Mouse (Mus musculus): ENCODE measurements around the gene Dyrk1a.

The Dyrk1a gene

GRCm38 (mm10) chr16:94632424-94632963, 62.7 kb downstream of the Dyrk1a start:
- CTCF ChIA-PET, result interaction anchor here in 2 of 4 experiments (0.6 to 1.7 kb wide), 2 partner anchors 15 to 165 kb away, joined by 4 to 5 read pairs; no protein-coding TSS in a partner anchor

GRCm38 (mm10) chr16:94633012-94633411, 63.2 kb downstream of the Dyrk1a start:
- ChIA-PET CTCF (interaction anchor here in 1 of 4 experiments (0.6 kb wide), 1 partner anchor 165 kb away, joined by 4 read pairs; no protein-coding TSS in a partner anchor), POLR2A (interaction anchor here in 2 of 4 experiments (0.6 to 1.5 kb wide), 9 partner anchors 8 to 112 kb away, joined by 3 to 5 read pairs (median 4); no protein-coding TSS in a partner anchor)

More at GRCm38 (mm10) chr16:94632424-94632963, 62.7 kb downstream of the Dyrk1a start:
- POLR2A ChIA-PET, result interaction anchor here in 2 of 4 experiments (0.6 to 2.0 kb wide), 15 partner anchors 7 to 112 kb away, joined by 3 to 7 read pairs (median 4); no protein-coding TSS in a partner anchor

- POLR2A ChIA-PET, result interaction anchor here in 2 of 4 experiments (0.6 to 1.7 kb wide), 12 partner anchors 9 to 86 kb away, joined by 3 to 6 read pairs (median 3); no protein-coding TSS in a partner anchor
- CTCF ChIA-PET, result interaction anchor here in 1 of 4 experiments (1.2 kb wide), 1 partner anchor 21 kb away, joined by 3 read pairs; no protein-coding TSS in a partner anchor
These were observed 67.6 kb downstream of the Dyrk1a start for GRCm38 (mm10) chr16:94637423-94637822.

GRCm38 (mm10) chr16:94641799-94642198, 72.0 kb downstream of the Dyrk1a start:
- POLR2A ChIA-PET, result interaction anchor here in 2 of 4 experiments (0.9 to 1.8 kb wide), 5 partner anchors 8 to 90 kb away, joined by 3 to 7 read pairs (median 4); no protein-coding TSS in a partner anchor
- CTCF ChIA-PET, result interaction anchor here in 1 of 4 experiments (0.5 kb wide), 1 partner anchor 1056 kb away, joined by 3 read pairs; no protein-coding TSS in a partner anchor

GRCm38 (mm10) chr16:94647153-94647552, 77.3 kb downstream of the Dyrk1a start:
- ChIA-PET CTCF (interaction anchor here in 1 of 4 experiments (0.8 to 1.0 kb wide), 2 partner anchors 10 to 29 kb away, joined by 3 read pairs; no protein-coding TSS in a partner anchor), POLR2A (interaction anchor here in 3 of 4 experiments (0.9 to 2.1 kb wide), 13 partner anchors 9 to 184 kb away, joined by 3 to 6 read pairs (median 3); no protein-coding TSS in a partner anchor)

- POLR2A ChIA-PET, result interaction anchor here in 3 of 4 experiments (0.5 to 1.5 kb wide), 10 partner anchors 15 to 1121 kb away, joined by 3 to 5 read pairs (median 3); no protein-coding TSS in a partner anchor
- CTCF ChIA-PET, result interaction anchor here in 1 of 4 experiments (0.5 kb wide), 1 partner anchor 101 kb away, joined by 4 read pairs; no protein-coding TSS in a partner anchor
These were observed 78.1 kb downstream of the Dyrk1a start for GRCm38 (mm10) chr16:94647925-94648324.

- POLR2A ChIA-PET, result interaction anchor here in 2 of 4 experiments (0.8 to 1.8 kb wide), 4 partner anchors 8 to 12 kb away, joined by 3 to 4 read pairs (median 3); no protein-coding TSS in a partner anchor
- CTCF ChIA-PET, result no interaction called here
These were observed 80.1 kb downstream of the Dyrk1a start for GRCm38 (mm10) chr16:94649861-94650260.

- CTCF ChIA-PET, result interaction anchor here in 2 of 4 experiments (0.8 to 1.0 kb wide), 2 partner anchors 28 to 136 kb away, joined by 3 to 4 read pairs; no protein-coding TSS in a partner anchor
- POLR2A ChIA-PET, result interaction anchor here in 1 of 4 experiments (1.3 to 2.5 kb wide), 3 partner anchors 10 to 36 kb away, joined by 3 to 7 read pairs (median 4); no protein-coding TSS in a partner anchor
These were observed 82.4 kb downstream of the Dyrk1a start for GRCm38 (mm10) chr16:94652091-94652713.

GRCm38 (mm10) chr16:94655083-94655482, 85.3 kb downstream of the Dyrk1a start:
- ChIA-PET POLR2A (interaction anchor here in 1 of 4 experiments (0.6 to 0.8 kb wide), 2 partner anchors 9 to 1125 kb away, joined by 4 to 6 read pairs; no protein-coding TSS in a partner anchor), CTCF (no interaction called here)

- ChIA-PET POLR2A (interaction anchor here in 3 of 4 experiments (0.8 to 1.6 kb wide), 8 partner anchors 10 to 88 kb away, joined by 3 to 6 read pairs (median 4); no protein-coding TSS in a partner anchor), CTCF (interaction anchor here in 1 of 4 experiments (0.6 to 1.1 kb wide), 3 partner anchors 10 to 328 kb away, joined by 3 read pairs; no protein-coding TSS in a partner anchor)
These were observed 87.1 kb downstream of the Dyrk1a start for GRCm38 (mm10) chr16:94656891-94657290.

GRCm38 (mm10) chr16:94659394-94659793, 89.6 kb downstream of the Dyrk1a start:
- CTCF ChIA-PET, result no interaction called here
- POLR2A ChIA-PET, result interaction anchor here in 1 of 4 experiments (1.3 to 1.4 kb wide), 2 partner anchors 9 to 62 kb away, joined by 3 read pairs; no protein-coding TSS in a partner anchor

- POLR2A ChIA-PET, result interaction anchor here in 1 of 4 experiments (0.6 to 1.5 kb wide), 5 partner anchors 14 to 77 kb away, joined by 3 read pairs; no protein-coding TSS in a partner anchor
- CTCF ChIA-PET, result no interaction called here
These were observed 90.4 kb downstream of the Dyrk1a start for GRCm38 (mm10) chr16:94660221-94660620.

GRCm38 (mm10) chr16:94667557-94667956, 97.7 kb downstream of the Dyrk1a start:
- ChIA-PET POLR2A (interaction anchor here in 3 of 4 experiments (0.8 to 1.4 kb wide), 5 partner anchors 11 to 27 kb away, joined by 3 to 6 read pairs (median 3); no protein-coding TSS in a partner anchor), CTCF (no interaction called here)

GRCm38 (mm10) chr16:94671313-94671712, 101.5 kb downstream of the Dyrk1a start:
- ChIA-PET POLR2A (interaction anchor here in 1 of 4 experiments (1.7 kb wide), 1 partner anchor 72 kb away, joined by 4 read pairs; no protein-coding TSS in a partner anchor), CTCF (no interaction called here)

GRCm38 (mm10) chr16:94680924-94681323, 111.1 kb downstream of the Dyrk1a start:
- ChIA-PET CTCF (no interaction called here), POLR2A (interaction anchor here in 3 of 4 experiments (0.5 to 3.7 kb wide), 12 partner anchors 11 to 139 kb away, joined by 3 to 15 read pairs (median 3); no protein-coding TSS in a partner anchor)

GRCm38 (mm10) chr16:94681760-94682159, 112.0 kb downstream of the Dyrk1a start:
- ChIA-PET CTCF (no interaction called here), POLR2A (interaction anchor here in 1 of 4 experiments (1.2 to 3.7 kb wide), 3 partner anchors 11 to 20 kb away, joined by 3 to 15 read pairs (median 4); no protein-coding TSS in a partner anchor)

- ChIA-PET CTCF (no interaction called here), POLR2A (interaction anchor here in 2 of 4 experiments (0.6 to 3.7 kb wide), 7 partner anchors 8 to 131 kb away, joined by 3 to 15 read pairs (median 4); no protein-coding TSS in a partner anchor)
These were observed 114.2 kb downstream of the Dyrk1a start for GRCm38 (mm10) chr16:94683960-94684359.

GRCm38 (mm10) chr16:94693687-94694305, 124.0 kb downstream of the Dyrk1a start:
- CTCF ChIA-PET, result interaction anchor here in 2 of 4 experiments (0.6 to 0.7 kb wide), 5 partner anchors 50 to 844 kb away, joined by 3 to 5 read pairs (median 5); no protein-coding TSS in a partner anchor
- POLR2A ChIA-PET, result interaction anchor here in 3 of 4 experiments (0.6 to 2.0 kb wide), 10 partner anchors 10 to 907 kb away, joined by 3 to 14 read pairs (median 4); no protein-coding TSS in a partner anchor
